Mouse (Mus musculus) testis, postnatal 14 days (tissue): Measurements from ENCODE around the gene Calr.

Experiments
- DNase-seq: peaks from one replicate; pipeline ENCODE4 v3.0.0; 2021; ENCODE audit warnings: low spot score

The Calr gene

GRCm38 (mm10) chr8:84846722-84847572, at the start of gene Calr:
TSS of gene Calr (minus strand) at chr8:84846934.
- peak; percentile 100 for DNase-seq

- no peak for DNase-seq
Observed at GRCm38 (mm10) chr8:84895963-84896362, 49.2 kb upstream of the Calr start.

- DNase-seq: peak; percentile 88
Observed at GRCm38 (mm10) chr8:84893709-84894134, 47.0 kb upstream of the Calr start, which contains the start of gene Gcdh. TSS of gene Gcdh (minus strand) at chr8:84893921.

GRCm38 (mm10) chr8:84892993-84893708, 46.4 kb upstream of the Calr start:
- no peak for DNase-seq

GRCm38 (mm10) chr8:84889141-84889540, 42.4 kb upstream of the Calr start:
- no peak for DNase-seq

- DNase-seq: no peak
Observed at GRCm38 (mm10) chr8:84888280-84888679, 41.5 kb upstream of the Calr start.

- no peak for DNase-seq
Observed at GRCm38 (mm10) chr8:84884728-84885127, 38.0 kb upstream of the Calr start.

- DNase-seq: no peak
Observed at GRCm38 (mm10) chr8:84878915-84879314, 32.2 kb upstream of the Calr start.

- no peak for DNase-seq
Observed at GRCm38 (mm10) chr8:84877297-84878035, 30.7 kb upstream of the Calr start.

GRCm38 (mm10) chr8:84874339-84874738, 27.6 kb upstream of the Calr start:
- DNase-seq: no peak

GRCm38 (mm10) chr8:84873016-84873415, 26.3 kb upstream of the Calr start:
- no peak for DNase-seq

- peak; percentile 76 for DNase-seq
Observed at GRCm38 (mm10) chr8:84872309-84872965, 25.7 kb upstream of the Calr start.

GRCm38 (mm10) chr8:84871376-84872308, 24.9 kb upstream of the Calr start, which contains the start of gene Syce2:
TSS of gene Syce2 (plus strand) at chr8:84872111.
- peak; percentile 90 for DNase-seq

GRCm38 (mm10) chr8:84856864-84857441, 10.2 kb upstream of the Calr start, which contains the start of gene Farsa:
TSS of gene Farsa (plus strand) at chr8:84856989.
- DNase-seq: peak; percentile 92

- DNase-seq: no peak
Observed at GRCm38 (mm10) chr8:84856434-84856833, 9.7 kb upstream of the Calr start.

GRCm38 (mm10) chr8:84847684-84848435, 1.1 kb upstream of the Calr start:
- DNase-seq: no peak

- DNase-seq: no peak
Observed at GRCm38 (mm10) chr8:84846094-84846721, 526 bp downstream of the Calr start.

- no peak for DNase-seq
Observed at GRCm38 (mm10) chr8:84845355-84846093, 1.2 kb downstream of the Calr start.
